Mouse (Mus musculus) left cerebral cortex, adult 2 months (tissue): ENCODE data around the gene Slc51a. TPM values are rescaled to one million over a fixed set of nuclear protein-coding genes. Genes with fewer than 3 reads are reported as not detected.
A peak's percentile ranks its signal among the peaks of the same experiment; 100 is the strongest.
"Not testable (repeated sequence)": the region's sequence is repeated elsewhere in the genome, so short reads cannot be mapped to it uniquely, and the experiment has no call there.

Experiments used
- DNase-seq, 2 experiments: peaks; one replicate each; pipeline ENCODE4 v3.0.0; 2021 to 2022; ENCODE audit warnings: low spot score in 2 of 2, mixed read lengths in 1 of 2; ENCODE audit errors: extremely low spot score in 1 of 2
- H3K27ac ChIP-seq: fragments of 200-600 bp; 2 replicates; pipeline ENCODE4 v1.8.1; 2022
- H3K4me3 ChIP-seq: fragments of 200-600 bp; 2 replicates; pipeline ENCODE4 v1.8.1; 2022
- CTCF ChIP-seq: fragments of 200-600 bp; IDR thresholded peaks from 2 replicates; pipeline ENCODE4 v1.8.1; 2022; ENCODE audit warnings: antibody characterized with exemption, mild to moderate bottlenecking, moderate library complexity
- intact Hi-C: fragments of 180-260 bp; cut with DNase I; formaldehyde crosslinking; loops from one replicate; pipeline ENCODE4 v1.15.1; 2025
- total RNA-seq, 2 experiments: library from RNA; stranded (reverse); gene quantifications; 2 replicates each; pipeline ENCODE4 v1.2.3; 2021

Slc51a gene
- total RNA-seq, 2 experiments from 2014 or later: not detected

GRCm38 (mm10) chr16:32507407-32507806 lies 19.7 kb upstream of the Slc51a start:
- intact Hi-C loops: loop anchor here (1.0 to 5.0 kb wide), 2 partner anchors 105 to 182 kb away; no protein-coding TSS in a partner anchor
- TF ChIP-seq CTCF: peak; percentile 97
- Histone ChIP-seq H3K4me3 (no peak overlapping the region), H3K27ac (no peak overlapping the region)
- DNase-seq: peak; percentile 63 to 65

- TF ChIP-seq CTCF: no peak
- H3K27ac ChIP-seq: no peak overlapping the region
- no peak for DNase-seq
These were observed 19.2 kb upstream of the Slc51a start for GRCm38 (mm10) chr16:32506868-32507267.

GRCm38 (mm10) chr16:32506298-32506697 lies 18.6 kb upstream of the Slc51a start:
- intact Hi-C loops: loop anchor here (5.0 kb wide), 1 partner anchor 106 kb away; no protein-coding TSS in a partner anchor

More at GRCm38 (mm10) chr16:32506868-32507267, 19.2 kb upstream of the Slc51a start:
- intact Hi-C loops: loop anchor here (1.0 to 5.0 kb wide), 2 partner anchors 105 to 182 kb away; no protein-coding TSS in a partner anchor
- H3K4me3 ChIP-seq: no peak overlapping the region

GRCm38 (mm10) chr16:32503633-32504032 lies 16.0 kb upstream of the Slc51a start:
- no peak for DNase-seq
- intact Hi-C loops: no loop called here
- no peak overlapping the region for H3K4me3 ChIP-seq
- no peak overlapping the region for H3K27ac ChIP-seq
- no peak for TF ChIP-seq CTCF

More at GRCm38 (mm10) chr16:32506298-32506697, 18.6 kb upstream of the Slc51a start:
- H3K27ac ChIP-seq: no peak overlapping the region
- TF ChIP-seq CTCF: no peak
- H3K4me3 ChIP-seq: no peak overlapping the region
- no peak for DNase-seq

- no peak for DNase-seq
- TF ChIP-seq CTCF: no peak
- Histone ChIP-seq H3K27ac (no peak overlapping the region), H3K4me3 (no peak overlapping the region)
- intact Hi-C loops: no loop called here
These were observed 15.1 kb upstream of the Slc51a start for GRCm38 (mm10) chr16:32502621-32503335.

GRCm38 (mm10) chr16:32501459-32501858 lies 13.8 kb upstream of the Slc51a start:
- no peak overlapping the region for H3K4me3 ChIP-seq
- intact Hi-C loops: no loop called here

GRCm38 (mm10) chr16:32499430-32500037 lies 11.9 kb upstream of the Slc51a start:
- Histone ChIP-seq H3K27ac (no peak overlapping the region; the same call in 1 of the 2 replicates), H3K4me3 (peak overlapping the region; percentile 35)
- DNase-seq: peak; percentile 83 to 87
- peak; percentile 98 for TF ChIP-seq CTCF
- intact Hi-C loops: loop anchor here (2.0 kb wide), 1 partner anchor 385 kb away; no protein-coding TSS in a partner anchor

More at GRCm38 (mm10) chr16:32501459-32501858, 13.8 kb upstream of the Slc51a start:
- no peak for TF ChIP-seq CTCF
- no peak overlapping the region for H3K27ac ChIP-seq
- DNase-seq: no peak

- TF ChIP-seq CTCF: no peak
- H3K4me3 ChIP-seq: no peak overlapping the region
- intact Hi-C loops: loop anchor here (2.0 kb wide), 1 partner anchor 384 kb away; no protein-coding TSS in a partner anchor
- DNase-seq: no peak
- H3K27ac ChIP-seq: no peak overlapping the region
These were observed 11.3 kb upstream of the Slc51a start for GRCm38 (mm10) chr16:32498996-32499395.

GRCm38 (mm10) chr16:32495965-32496364 lies 8.3 kb upstream of the Slc51a start, which contains the start of gene Zdhhc19:
TSS of gene Zdhhc19 (plus strand) at chr16:32496265.
- no peak for DNase-seq
- intact Hi-C loops: no loop called here
- H3K27ac ChIP-seq: no peak within 1 kb of the TSS
- H3K4me3 ChIP-seq: no peak within 1 kb of the TSS
- TF ChIP-seq CTCF: no peak

GRCm38 (mm10) chr16:32494371-32494770 lies 6.7 kb upstream of the Slc51a start:
- intact Hi-C loops, DNase-seq, H3K4me3 ChIP-seq, H3K27ac ChIP-seq: not testable (repeated sequence)

GRCm38 (mm10) chr16:32488939-32489338 lies 1.3 kb upstream of the Slc51a start:
- no peak for DNase-seq

GRCm38 (mm10) chr16:32486046-32486445 lies 1.6 kb downstream of the Slc51a start:
- no peak overlapping the region for H3K4me3 ChIP-seq
- no peak overlapping the region for H3K27ac ChIP-seq
- no peak for DNase-seq
- TF ChIP-seq CTCF: no peak
- intact Hi-C loops: no loop called here

More at GRCm38 (mm10) chr16:32488939-32489338, 1.3 kb upstream of the Slc51a start:
- intact Hi-C loops: no loop called here
- TF ChIP-seq CTCF: no peak
- H3K27ac ChIP-seq: no peak overlapping the region
- H3K4me3 ChIP-seq: no peak overlapping the region
